Mouse (Mus musculus): ENCODE measurements around the gene Pde4d. TPM values are rescaled to one million over a fixed set of nuclear protein-coding genes. Genes with fewer than 3 reads are reported as not detected.

Pde4d gene
- total RNA-seq, 2 experiments from 2014 or later = 26.1 to 30.2 TPM

DNA sequence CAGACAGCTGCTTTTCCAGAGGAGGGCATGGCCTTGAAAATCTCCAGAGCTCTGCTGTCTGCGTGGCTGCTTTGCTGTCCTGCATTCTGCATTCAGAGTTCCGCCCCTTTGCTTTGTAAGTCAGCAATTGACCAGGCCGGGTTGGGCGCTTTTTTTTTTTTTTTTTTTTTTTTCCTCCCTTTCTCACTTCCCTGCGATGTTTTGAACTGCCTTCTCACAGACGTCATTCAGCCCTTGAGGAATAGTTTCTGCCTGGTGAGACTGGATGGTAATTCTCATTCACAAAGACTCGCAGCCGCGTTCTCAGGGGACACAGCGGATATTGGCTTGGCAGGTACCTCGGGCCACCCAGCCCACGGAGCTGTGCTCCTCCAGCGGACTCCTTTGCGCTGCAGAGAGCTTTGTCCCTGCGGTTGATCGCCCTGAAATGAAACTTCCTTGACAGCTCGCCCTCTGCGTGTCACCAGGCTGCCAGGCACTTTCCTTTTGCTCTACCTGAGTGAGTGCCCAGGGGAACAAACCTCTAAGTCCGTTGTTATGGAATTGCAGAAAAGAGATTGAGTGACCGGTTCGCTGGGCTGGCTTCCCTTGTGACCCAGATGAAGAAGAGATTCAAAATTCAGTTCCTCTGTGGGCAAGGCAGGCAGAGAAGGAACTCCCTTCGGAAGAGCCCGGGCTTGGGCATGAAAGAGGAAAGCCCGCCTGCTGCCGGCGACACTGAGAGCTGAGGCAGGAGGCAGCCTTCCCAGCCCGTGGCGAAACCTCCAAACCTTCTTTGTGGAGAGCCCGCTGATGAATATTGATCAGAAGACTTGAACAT, 1235.8 kb downstream of the Pde4d start:
- peak; percentile 6 to 10 for DNase-seq (ENCODE audit: low spot score in 2 of 2)

DNA sequence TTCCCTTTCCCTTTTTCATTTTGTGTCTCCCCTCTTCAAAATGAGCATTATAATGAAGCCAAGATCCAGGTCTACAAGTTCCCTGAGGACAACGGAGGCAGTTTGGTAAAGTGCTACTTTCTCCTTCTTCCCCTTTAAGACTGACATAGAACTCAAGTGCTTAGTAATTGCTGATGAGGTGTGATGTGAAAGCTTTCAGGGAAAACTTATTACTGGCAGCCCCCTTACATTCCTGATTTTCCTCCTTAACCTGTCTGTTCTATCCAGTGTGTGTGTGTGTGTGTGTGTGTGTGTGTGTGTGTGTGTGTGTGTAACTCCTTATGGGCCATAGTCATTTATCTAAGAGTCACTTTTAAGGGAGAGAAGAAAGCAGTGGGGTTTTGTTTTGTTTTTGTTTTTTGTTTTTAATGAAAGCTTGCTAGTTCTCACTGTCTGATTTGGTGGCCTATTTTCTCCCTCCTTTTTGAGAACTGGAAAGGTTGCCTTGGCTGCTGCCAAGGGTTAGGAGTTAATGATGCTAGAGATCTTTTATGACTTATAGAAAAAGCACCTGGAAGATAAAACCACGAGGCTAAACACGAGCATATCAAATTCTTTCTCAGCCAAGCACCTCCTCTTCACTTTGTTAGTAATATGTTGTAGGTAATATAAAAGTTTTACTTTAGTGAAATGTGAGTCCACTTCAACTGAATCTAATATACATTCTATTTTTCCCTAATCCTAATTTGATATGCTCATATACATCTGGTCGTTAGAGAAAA, 1236.5 kb downstream of the Pde4d start:
- no peak for DNase-seq (ENCODE audit: low spot score in 2 of 2)

DNA sequence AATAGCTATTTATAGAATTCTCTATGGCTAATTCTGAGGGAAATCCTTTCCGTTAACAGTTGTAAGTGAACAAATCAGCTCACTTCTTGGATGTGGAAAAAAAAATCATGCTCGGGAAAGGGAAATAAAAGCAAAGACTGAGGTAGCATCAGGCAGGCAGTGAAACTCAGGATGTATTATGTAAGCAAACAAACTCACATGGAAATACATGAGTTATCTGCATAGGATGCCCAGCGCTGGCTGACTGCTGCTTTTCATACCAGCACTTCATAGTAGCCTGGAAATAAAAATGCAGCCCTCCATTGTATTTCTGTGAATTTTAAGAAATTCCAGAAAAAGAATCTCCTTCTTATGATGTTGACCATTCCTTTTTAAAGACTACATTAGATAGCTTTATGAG, 1237.2 kb downstream of the Pde4d start:
- no peak for DNase-seq (ENCODE audit: low spot score in 2 of 2)

DNA sequence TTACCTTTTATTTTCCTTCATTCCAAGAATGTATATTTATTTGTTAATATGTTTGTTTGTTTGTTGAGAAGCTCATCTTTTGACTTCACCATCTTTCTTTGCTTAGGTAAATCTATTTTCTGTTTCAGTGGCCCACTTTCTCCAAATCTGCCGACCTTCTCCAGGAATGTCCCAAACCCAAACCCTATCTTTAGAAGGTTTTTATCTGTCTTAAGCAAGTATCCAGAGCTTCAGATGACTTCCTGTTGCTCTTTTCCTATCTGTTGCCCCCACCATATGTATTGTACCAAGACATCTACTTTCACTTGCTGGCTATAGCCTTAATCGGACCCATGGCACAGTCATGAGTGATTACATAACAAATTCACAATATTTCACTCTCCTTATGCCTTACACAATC, 1238.4 kb downstream of the Pde4d start:
- DNase-seq (ENCODE audit: low spot score in 2 of 2) = no peak

DNA sequence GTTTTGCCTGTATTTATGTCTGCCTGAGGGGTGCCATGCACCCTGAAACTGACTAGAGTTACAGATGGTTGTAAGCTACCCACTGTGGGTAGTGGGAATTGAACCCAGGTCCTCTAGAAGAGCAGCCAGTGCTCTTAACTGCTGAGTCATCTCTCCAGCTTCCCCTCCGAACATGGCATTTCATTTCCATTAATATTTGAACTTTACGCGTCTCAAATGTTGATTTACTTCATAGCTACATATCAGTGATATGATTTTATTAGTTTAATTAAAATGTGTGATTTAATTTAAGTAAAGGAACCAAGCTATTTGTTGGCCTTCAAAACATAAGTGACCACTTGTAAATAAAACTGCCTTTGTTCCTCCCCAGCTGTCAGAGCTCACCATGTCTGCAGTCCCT, 1239.4 kb downstream of the Pde4d start:
- DNase-seq (ENCODE audit: low spot score in 2 of 2) = no peak

DNA sequence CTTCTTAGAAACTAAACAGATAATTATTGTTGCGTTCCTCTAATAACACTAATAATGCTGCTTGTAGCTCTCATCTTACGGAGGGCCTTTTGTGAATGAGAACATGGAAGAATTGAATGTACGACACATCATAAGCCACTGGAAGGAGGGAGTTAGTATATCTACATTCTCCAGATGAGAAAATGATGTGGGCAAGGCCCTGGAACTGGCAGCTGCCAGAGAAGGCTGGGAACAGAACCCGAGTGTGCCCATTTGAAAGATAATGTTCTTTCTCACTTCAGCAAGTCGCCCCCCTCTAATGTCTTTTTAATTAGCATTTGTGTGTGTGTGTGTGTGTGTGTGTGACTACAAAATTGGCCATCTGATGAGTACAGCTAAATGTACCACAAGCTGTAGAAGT, 1240.8 kb downstream of the Pde4d start:
- no peak for DNase-seq (ENCODE audit: low spot score in 2 of 2)

DNA sequence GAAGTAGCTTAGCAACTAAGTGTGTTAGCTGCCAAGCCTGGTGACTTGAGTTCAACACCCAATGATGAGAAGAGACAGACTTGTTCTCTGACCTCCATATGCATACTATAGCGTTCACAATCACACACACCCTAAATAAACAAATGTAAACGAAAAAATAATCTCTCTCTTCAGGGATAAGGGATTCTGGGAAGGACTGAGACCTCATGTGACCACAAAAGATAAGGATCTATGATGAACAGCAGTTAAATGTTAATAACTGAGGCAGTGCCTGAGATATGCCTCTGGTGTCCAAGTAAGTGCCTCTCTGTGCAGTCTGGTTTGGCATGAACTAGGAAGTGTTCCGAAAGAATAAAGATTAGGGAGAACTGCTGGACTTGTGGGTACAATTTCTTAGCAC, 1243.1 kb downstream of the Pde4d start:
- no peak for DNase-seq (ENCODE audit: low spot score in 2 of 2)

DNA sequence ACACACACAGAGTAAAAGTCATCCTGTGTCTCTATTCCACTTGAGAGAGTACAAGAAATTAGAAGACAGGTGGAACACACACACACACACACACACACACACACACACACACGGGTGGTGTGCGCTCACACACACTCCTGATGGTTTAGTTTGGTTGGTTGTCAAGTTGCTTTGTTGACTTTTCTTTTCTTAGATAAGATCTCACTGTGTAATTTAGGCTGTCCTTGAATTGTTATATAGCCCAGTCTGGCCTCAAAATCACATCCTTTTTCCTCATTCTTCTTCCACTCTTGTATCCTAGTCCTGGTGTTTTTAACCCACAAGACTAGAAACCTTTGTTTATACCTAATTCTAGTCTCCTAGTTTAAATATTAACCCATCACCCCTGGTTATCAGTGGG, 1244.0 kb downstream of the Pde4d start:
- DNase-seq (ENCODE audit: low spot score in 2 of 2) = no peak

DNA sequence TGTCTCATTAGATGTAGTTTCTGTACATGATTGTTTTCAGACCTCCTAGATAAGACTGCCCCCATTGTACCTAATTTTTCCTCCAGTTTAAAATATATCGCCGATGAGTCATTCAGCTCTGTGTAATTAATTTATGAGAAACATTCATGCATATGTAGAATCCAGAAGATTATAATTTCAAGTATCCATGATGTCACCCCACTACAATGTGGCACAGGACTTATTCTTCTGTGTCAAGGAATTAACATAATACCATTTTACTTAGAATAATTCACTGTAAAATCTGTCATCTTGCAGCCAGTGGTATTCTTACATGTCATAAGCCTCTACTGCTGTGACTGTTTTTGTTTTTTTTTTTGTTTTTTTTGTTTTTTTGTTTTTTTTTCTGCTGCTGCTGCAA, 1244.5 kb downstream of the Pde4d start:
- no peak for DNase-seq (ENCODE audit: low spot score in 2 of 2)

DNA sequence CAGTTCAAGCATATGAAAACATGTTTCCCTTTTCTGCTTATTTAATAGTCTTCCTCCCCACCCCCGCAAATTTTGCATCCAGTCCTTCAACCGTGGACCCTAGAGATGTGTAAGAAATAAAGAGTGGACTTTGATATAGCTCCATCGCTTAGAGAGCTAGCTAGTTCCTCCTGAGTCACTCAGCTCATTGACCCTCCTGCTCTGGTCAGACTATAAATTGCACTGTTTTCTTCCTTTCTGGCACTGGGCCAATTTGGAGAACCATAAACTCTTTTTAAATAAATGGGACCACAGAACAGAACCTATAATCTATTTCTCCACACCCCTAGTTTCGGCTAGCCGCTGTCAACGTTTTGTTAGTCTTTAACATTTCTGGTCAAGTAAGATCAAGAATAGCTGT, 1245.3 kb downstream of the Pde4d start:
- DNase-seq (ENCODE audit: low spot score in 2 of 2) = no peak

DNA sequence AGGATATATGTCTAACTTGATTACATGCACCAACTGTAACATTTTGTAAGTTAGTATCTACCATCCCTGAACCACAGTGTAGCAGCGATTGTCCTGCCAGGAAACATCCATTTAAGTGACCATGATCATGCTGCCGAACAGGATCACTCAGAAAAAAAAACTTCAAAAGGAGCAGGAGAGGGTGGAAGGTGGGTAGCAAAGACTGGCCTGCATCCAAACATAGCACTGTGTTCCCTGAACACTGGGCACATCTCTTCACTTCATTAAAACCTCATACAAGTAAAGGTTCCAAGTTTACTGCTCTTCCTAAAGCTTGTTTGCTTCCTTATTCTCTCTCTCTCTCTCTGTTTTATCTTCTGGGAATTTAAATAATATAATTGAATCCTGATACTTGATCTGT, 1256.4 kb downstream of the Pde4d start:
- no peak for DNase-seq (ENCODE audit: low spot score in 2 of 2)

DNA sequence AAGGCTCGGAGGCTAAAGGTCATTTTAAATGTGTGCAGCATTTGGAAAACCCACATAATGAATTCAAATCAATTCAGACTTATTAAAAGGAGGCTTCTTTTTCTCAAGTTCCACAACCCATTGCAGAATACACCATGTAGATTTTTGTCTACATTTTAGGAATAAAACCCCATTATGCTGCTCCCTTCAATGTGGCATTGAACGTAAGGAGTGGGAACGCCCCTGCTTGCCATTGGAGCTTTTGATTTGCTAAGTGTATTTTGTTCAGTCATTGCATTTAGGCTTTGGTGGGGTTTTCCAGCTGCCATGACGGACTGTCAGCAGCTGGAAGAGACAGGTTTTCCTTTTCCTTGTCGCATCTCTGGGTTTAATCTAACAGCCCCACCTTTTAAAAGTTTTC, 1256.8 kb downstream of the Pde4d start:
- no peak for DNase-seq (ENCODE audit: low spot score in 2 of 2)

DNA sequence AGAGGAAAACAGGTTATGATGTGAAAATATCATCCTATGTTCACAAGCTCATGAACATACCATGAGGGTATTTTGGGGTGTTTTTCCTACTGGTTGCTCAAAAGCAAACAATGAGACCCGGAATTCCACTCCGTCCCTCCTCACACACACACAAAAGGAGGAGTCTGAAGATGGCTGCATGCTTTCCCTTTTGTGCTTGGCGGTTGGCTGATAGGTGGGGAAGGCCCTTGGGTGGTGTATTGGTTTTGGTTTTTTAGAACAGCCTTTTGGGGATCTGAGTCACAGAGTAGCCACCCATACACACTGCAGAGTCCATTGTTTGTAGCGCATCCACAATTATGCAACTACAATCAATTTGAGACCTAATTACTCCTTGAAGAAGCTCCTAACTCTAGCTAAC, 1257.4 kb downstream of the Pde4d start:
- no peak for DNase-seq (ENCODE audit: low spot score in 2 of 2)

DNA sequence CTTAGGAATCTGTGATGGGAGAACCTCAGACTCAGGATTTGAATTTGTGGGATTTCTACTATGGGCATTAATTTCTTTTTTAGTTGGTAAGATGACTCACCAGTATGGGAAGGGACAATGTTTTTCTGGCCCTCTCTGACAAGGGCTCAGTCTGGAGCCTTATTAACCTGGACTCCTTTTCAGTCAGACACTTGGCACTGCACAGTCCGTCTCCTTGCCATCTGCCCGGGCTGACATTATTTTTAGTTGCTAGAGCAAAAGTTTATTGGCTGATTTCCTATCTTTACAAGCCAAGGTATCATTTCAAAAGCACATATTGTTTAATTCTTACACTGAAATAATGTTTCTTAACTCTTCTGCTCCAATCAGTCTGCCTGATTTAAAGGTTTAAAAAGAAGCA, 1258.6 kb downstream of the Pde4d start:
- no peak for DNase-seq (ENCODE audit: low spot score in 2 of 2)

DNA sequence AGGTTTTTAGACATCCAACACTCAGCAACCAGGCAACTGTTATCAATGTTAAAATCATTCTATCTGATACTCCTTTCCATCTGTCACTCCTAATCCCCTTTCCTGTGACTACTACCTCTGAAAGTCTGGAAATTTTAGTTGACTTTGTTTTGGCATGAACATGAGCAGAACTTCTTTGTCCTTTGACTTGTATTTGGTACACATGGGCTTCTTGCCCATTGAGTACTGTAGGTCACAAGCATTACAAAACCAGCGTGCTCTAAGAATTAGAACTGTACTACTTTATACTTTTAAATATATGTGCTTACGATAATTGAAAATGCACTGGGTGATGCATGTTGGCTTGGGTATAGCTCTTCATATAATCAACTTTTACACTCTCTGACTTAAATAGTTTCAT, 1264.8 kb downstream of the Pde4d start:
- no peak for DNase-seq (ENCODE audit: low spot score in 2 of 2)

DNA sequence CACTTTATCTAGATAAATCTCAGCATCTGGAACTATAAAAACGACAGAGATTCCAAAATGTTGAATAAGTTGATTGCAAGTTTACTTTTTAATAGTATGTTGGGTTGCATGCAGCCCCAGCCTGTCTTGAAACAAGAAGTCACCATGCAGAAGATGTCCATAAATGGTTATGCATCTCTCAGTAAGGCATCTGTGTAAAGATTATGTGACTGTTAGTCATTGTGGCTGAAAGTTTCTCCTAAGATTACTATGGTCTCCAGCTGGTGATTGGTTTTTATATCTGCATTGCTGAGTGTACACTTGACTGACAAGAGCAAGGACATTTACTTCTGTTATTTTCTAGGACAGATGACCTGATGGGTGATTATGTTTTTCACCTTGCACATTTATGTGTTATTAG, 1265.6 kb downstream of the Pde4d start:
- no peak for DNase-seq (ENCODE audit: low spot score in 2 of 2)

DNA sequence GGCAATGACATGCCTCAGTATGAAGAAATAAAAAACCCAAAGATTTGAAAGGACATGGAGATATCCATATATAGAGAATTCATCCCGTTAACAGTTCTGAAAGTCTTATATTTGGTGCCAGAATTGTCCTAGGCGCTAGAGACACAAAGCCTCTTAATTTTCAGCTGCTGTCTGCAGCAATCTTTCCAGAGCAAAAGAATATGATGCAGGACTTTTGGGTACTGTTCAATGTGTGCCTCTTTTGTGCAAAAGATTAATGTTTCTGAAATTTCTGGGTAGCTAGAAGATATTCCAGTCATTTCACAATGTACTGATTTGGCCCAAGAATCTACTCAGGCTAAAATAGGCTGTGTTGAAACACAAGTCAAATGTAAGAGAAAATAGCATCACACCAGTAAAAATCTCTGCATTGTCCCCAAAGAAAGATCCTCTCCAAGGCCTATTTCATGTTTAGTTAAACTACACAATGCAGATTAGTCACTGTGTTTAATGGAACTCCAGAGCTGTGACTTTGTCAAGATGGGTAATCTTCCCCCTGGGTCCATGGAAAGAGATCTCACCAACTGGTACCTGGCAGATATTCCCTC, 1270.5 kb downstream of the Pde4d start:
- DNase-seq (ENCODE audit: low spot score in 2 of 2) = no peak

DNA sequence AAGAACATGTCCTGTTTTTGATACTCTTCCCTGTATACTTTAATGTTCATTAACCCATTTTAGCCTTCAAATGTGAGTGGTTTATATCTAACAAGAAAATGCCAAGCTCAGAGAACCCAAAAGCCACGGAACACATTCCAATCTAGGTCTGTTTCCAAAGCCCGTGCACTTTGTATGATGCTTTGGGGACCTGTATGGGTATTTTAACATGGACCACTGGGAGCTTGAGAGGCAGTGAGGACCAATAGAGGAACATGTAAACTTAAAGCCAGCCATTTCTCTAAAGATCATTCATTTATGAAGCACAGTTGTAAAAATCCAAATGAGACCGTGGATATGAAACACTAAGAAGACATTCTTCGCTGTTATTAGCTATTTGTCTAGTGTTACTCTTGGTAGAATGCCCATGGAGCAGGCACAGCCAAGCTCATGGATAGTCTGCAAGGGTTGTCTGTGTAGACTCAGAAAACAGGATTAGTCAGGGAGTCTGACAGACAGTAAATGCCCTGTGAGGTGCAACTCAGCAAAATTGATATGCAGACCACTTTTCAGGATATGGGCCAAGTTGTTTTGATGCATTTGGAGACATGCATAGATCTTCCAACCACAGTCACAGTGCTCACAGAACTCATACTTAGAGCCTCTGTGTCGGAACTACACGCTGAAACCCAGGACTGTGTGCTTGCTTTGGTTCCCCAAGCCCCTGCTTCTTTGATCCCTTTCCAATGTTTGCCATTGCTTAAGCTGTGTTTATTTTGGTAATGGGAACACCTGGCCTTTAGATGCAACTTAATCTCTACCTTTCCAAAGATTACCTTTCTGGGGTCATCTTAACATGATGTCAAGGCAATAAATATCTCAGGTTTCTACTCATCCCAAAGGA, 1272.7 kb downstream of the Pde4d start:
- DNase-seq (ENCODE audit: low spot score in 2 of 2) = no peak

DNA sequence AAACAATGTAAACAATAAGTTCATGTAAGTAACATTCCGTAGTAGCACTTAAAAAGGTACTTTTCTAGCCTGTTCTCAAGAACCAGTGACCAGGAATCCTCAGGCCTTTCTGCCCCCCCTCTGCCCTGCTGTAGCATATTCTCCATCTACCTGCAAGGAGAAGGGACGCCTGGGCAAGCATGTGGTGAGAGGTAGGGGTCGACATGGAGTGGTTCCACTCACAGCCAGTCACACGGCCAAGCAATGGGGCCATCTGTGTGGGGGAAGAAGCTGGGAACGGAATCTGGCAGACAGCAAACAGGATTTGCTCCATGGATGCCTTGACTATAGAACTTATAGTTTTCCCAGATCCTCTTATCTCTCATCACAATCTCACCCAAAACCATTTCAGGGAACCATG, 1277.6 kb downstream of the Pde4d start:
- DNase-seq (ENCODE audit: low spot score in 2 of 2) = no peak

DNA sequence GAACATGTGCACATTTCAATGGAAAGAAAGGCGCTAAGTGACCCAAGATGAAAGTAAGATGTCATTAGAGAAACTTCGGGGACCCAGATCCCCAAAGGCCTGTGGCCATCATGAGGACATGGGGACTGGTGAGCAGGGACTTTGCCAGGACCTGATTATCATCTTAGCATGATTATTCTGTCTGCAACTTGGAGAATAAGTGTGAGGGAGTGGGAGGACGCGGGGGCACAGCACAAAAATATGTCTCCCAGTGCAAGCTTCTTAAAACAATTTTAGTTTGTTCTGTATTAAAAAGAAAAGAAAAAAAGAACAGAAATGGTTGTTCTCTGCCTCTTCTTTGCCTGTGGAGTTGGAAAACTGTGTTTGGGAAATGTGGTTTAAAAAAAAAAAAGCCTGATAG, 1279.9 kb downstream of the Pde4d start:
- DNase-seq (ENCODE audit: low spot score in 2 of 2) = no peak

DNA sequence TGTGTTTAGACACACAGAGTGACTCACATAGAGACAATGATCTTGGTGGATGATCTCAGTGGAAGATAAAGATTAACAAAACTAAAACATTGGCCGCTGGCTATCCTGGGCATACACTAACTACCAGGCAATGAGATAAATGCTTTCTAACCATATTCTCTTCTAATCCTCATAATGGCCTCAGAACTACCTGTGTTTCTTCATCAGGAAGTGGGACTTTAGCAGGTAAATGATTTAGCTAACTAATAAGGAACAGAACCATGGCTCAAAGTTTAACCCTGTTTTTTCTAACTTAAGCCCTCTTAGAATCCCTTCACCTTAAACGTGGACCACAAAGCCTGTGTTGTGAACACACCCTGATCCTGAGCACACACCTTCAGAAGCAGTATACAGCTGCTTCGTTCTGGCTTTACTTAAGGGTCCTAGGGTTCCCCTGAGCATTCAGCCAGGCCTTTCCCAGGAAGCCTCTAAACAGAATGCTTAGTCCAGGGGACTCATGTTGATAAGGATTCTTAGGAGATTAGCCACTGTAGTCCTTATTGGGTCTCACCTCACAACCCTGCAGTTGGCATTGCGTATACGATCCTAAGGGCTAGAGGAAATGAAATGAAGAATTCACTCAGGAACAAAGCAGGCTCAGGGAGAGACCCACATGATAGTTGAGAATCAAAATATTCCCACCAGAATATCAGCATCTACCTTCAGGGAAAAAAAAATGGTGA, 1283.1 kb downstream of the Pde4d start:
- no peak for DNase-seq (ENCODE audit: low spot score in 2 of 2)

All from adrenal gland, postnatal 4 days (tissue).